Mouse (Mus musculus) R1 (cell line): ENCODE results near the gene Olfr698.
"Not testable (repeated sequence)": the region's sequence is repeated elsewhere in the genome, so short reads cannot be mapped to it uniquely, and the experiment has no call there.

Experiments
- DNase-seq: peaks from one replicate; pipeline ENCODE4 v3.0.0-alpha.2; 2018; ENCODE audit warnings: low read depth, low spot score

Gene Olfr698

DNA sequence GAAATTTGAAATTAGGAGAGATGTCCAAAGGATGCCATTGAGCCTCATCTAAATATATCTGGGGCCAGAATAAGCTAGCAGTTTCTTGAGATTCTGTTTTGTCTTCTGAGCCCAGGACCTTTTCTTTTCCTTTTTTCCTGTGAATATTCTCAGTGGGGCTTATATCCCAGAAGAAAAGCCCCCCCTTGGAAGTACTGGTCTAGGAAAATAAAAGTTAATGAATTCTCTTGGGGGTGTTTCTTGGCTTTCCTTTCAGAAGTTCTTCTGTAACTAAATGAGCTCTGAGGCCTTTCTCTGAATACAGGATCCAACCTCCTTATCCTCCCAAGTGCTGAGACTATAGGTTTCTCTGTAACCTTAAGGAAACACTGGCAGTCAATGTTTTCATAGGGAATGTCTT, at the start of gene Olfr698:
Gene Olfr698 (minus strand): TSS at position 101 of the 400 bp plus-strand sequence.
- DNase-seq, result no peak

GRCm38 (mm10) chr7:106793098-106793497, 37.9 kb upstream of the Olfr698 start, which contains the start of gene Olfr699:
Gene Olfr699 (minus strand): TSS chr7:106793198.
- DNase-seq, result no peak

- DNase-seq, result no peak
Observed at GRCm38 (mm10) chr7:106788330-106788729, 33.1 kb upstream of the Olfr698 start.

- DNase-seq, result peak; percentile 84
Observed at GRCm38 (mm10) chr7:106761008-106761407, 5.8 kb upstream of the Olfr698 start.

GRCm38 (mm10) chr7:106758800-106759199, 3.6 kb upstream of the Olfr698 start:
- no peak for DNase-seq

DNA sequence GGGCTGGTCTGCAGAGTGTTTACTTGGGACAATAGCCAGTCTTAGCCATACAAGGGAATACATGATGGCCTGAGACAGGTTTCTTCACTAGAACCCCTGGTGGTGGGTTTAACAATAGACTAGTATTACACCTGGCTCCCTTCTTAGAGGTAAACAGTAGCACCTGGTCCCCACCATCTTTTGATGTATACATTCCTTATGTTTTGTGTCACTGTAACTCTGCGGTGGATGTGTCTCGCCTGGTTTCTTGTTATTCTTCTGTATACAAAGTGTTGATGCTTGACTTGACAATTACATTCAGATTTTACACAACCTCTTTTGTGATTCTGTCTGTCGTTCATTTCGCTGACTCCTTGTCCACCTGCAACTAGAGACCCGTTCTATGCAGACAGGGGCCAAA, 9.4 kb downstream of the Olfr698 start:
- peak; percentile 93 for DNase-seq

- no peak for DNase-seq
Observed at GRCm38 (mm10) chr7:106742343-106742742, 12.9 kb downstream of the Olfr698 start, which contains the start of gene Olfr697. Gene Olfr697 (minus strand): TSS chr7:106742443.

DNA sequence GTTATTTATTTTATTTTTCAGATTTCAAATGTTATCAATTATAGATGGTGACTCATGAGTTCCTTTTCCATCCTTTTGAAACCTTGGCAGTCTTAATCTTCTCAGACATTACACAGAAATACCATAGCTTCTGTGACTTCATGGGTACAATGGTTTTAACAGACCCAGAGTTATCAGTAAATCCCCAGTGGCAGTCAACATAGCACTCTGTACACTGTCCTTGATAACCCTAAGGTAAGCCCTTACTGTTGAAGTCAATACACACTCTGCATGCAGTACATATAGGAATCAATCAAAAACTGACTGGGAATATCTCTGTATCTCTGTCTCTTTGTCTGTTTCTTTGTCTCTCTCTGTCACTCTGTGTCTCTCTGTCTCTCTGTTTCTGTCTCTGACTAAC, 18.2 kb downstream of the Olfr698 start:
- DNase-seq, result no peak

DNA sequence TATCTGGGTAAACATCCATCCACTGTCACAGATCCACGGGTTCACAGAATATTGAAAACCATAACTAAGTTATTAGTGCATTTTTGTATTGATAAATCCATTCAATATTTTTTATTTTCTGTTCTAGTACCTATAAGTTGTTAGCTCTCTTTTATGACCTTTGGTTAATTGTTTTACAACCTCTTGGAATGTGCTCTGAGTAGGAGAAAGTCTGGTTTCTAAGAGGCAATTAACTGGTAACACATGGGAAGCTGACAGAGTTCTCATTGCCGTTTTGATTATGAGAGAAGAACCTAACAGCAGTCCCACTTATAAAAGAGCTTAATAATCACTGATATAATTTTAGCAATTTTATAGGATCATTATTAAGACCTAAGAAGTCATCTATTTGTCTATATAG, 21.5 kb downstream of the Olfr698 start:
- DNase-seq, result no peak

GRCm38 (mm10) chr7:106725654-106726053, 29.5 kb downstream of the Olfr698 start:
- DNase-seq, result not testable (repeated sequence)

GRCm38 (mm10) chr7:106716296-106716695, 38.9 kb downstream of the Olfr698 start, which contains the start of gene Olfr695:
Gene Olfr695 (minus strand): TSS chr7:106716396.
- no peak for DNase-seq

GRCm38 (mm10) chr7:106711463-106711862, 43.7 kb downstream of the Olfr698 start:
- no peak for DNase-seq

- peak; percentile 14 for DNase-seq
Observed at GRCm38 (mm10) chr7:106707705-106708104, 47.5 kb downstream of the Olfr698 start.
